Mouse (Mus musculus) bone marrow macrophage, adult 2 months (primary cell): ENCODE data around the gene Mapk7. TPM values are rescaled to one million over a fixed set of nuclear protein-coding genes. Genes with fewer than 3 reads are reported as not detected.

Experiments
- H3K27ac ChIP-seq: 2 replicates; pipeline ENCODE4 v1.5.1; 2012; ENCODE audit warnings: low read depth, low read length; ENCODE audit not compliant: insufficient read depth
- H3K4me1 ChIP-seq: 2 replicates; pipeline ENCODE4 v1.6.1; 2012; ENCODE audit warnings: low read length; ENCODE audit not compliant: control insufficient read depth, insufficient read depth
- H3K4me3 ChIP-seq: 2 replicates; pipeline ENCODE4 v1.5.1; 2012; ENCODE audit warnings: mild to moderate bottlenecking, low read length, moderate library complexity; ENCODE audit not compliant: insufficient read depth
- CTCF ChIP-seq: IDR thresholded peaks from 2 replicates; pipeline ENCODE4 v1.5.1; 2012; ENCODE audit warnings: low read depth, mild to moderate bottlenecking, low read length, moderate library complexity
- POLR2A ChIP-seq: IDR thresholded peaks from 2 replicates; pipeline ENCODE4 v1.6.1; 2012; ENCODE audit warnings: mild to moderate bottlenecking, low read depth, low read length, borderline replicate concordance
- polyA plus RNA-seq: library from polyadenylated mRNA; stranded (reverse); fragments of >200 nt; gene quantifications from 2 replicates; pipeline ENCODE4 v1.2.4, GENCODE M21; 2012; ENCODE audit not compliant: missing spikeins, insufficient read depth, insufficient read length

Gene Mapk7
- polyA plus RNA-seq, 1 experiment, result 25.9 TPM

GRCm38 (mm10) chr11:61484613-61485540, 9.3 kb downstream of the Mapk7 start, which contains the start of gene Mfap4:
Mfap4 (plus strand) TSS chr11:61485431.
- H3K27ac ChIP-seq, result no peak within 1 kb of the TSS
- no peak for TF ChIP-seq POLR2A
- no peak for TF ChIP-seq CTCF
- no peaks in the 10 kb centered on the region for H3K4me1 ChIP-seq

GRCm38 (mm10) chr11:61484256-61484612, 10.0 kb downstream of the Mapk7 start:
- TF ChIP-seq CTCF (no peak), POLR2A (no peak)
- no peak overlapping the region for H3K27ac ChIP-seq
- no peaks in the 10 kb centered on the region for H3K4me1 ChIP-seq
- no peak overlapping the region for H3K4me3 ChIP-seq

More at GRCm38 (mm10) chr11:61484613-61485540, 9.3 kb downstream of the Mapk7 start, which contains the start of gene Mfap4:
- H3K4me3 ChIP-seq, result no peak within 1 kb of the TSS

GRCm38 (mm10) chr11:61483226-61483845, 10.9 kb downstream of the Mapk7 start:
- TF ChIP-seq POLR2A, result no peak
- TF ChIP-seq CTCF, result no peak
- Histone ChIP-seq H3K27ac (no peak overlapping the region), H3K4me3 (no peak overlapping the region), H3K4me1 (no peaks in the 10 kb centered on the region)

- Histone ChIP-seq H3K4me3 (no peak overlapping the region), H3K27ac (no peak overlapping the region), H3K4me1 (no peaks in the 10 kb centered on the region)
- TF ChIP-seq CTCF, result no peak
- no peak for TF ChIP-seq POLR2A
These were observed 12.7 kb downstream of the Mapk7 start for GRCm38 (mm10) chr11:61481239-61482090.

- no peak overlapping the region for H3K27ac ChIP-seq
- H3K4me3 ChIP-seq, result no peak overlapping the region
- TF ChIP-seq CTCF (no peak), POLR2A (no peak)
- no peaks in the 10 kb centered on the region for H3K4me1 ChIP-seq
These were observed 15.4 kb downstream of the Mapk7 start for GRCm38 (mm10) chr11:61478788-61479187.

GRCm38 (mm10) chr11:61477566-61478508, 16.4 kb downstream of the Mapk7 start:
- no peak overlapping the region for H3K27ac ChIP-seq

GRCm38 (mm10) chr11:61476786-61477382, 17.3 kb downstream of the Mapk7 start:
- no peak for TF ChIP-seq CTCF
- TF ChIP-seq POLR2A, result no peak
- H3K4me1 ChIP-seq, result peaks cover 3% of the 10 kb centered on the region
- no peak overlapping the region for H3K27ac ChIP-seq
- H3K4me3 ChIP-seq, result no peak overlapping the region

More at GRCm38 (mm10) chr11:61477566-61478508, 16.4 kb downstream of the Mapk7 start:
- Histone ChIP-seq H3K4me3 (no peak overlapping the region), H3K4me1 (no peaks in the 10 kb centered on the region)
- TF ChIP-seq CTCF (no peak), POLR2A (no peak)

- TF ChIP-seq POLR2A (no peak), CTCF (no peak)
- no peak overlapping the region for H3K27ac ChIP-seq
- H3K4me1 ChIP-seq, result peaks cover 29% of the 10 kb centered on the region
- H3K4me3 ChIP-seq, result no peak overlapping the region
These were observed 20.6 kb downstream of the Mapk7 start for GRCm38 (mm10) chr11:61473630-61474029.
